Mouse (Mus musculus) intestine, embryonic 15.5 days (tissue): ENCODE results near the gene Rhox11. TPM values are rescaled to one million over a fixed set of nuclear protein-coding genes. Genes with fewer than 3 reads are reported as not detected.
"Not testable (repeated sequence)": the region's sequence is repeated elsewhere in the genome, so short reads cannot be mapped to it uniquely, and the experiment has no call there.

ENCODE experiments used
- ATAC-seq: fragments of 200-750 bp; cut with Nextera tagmentation; 2 replicates; pipeline ENCODE4 v1.8.0; 2017; ENCODE audit warnings: moderate TSS enrichment, moderate library complexity
- H3K27ac ChIP-seq: fragments of 300-500 bp; sonication (generic); 2 replicates; pipeline ENCODE4 v1.5.1; 2015; ENCODE audit warnings: mild to moderate bottlenecking, inconsistent platforms
- H3K27me3 ChIP-seq: fragments of 300-500 bp; sonication (generic); replicated peaks from 2 replicates; pipeline ENCODE4 v1.6.1; 2015; ENCODE audit warnings: inconsistent platforms
- H3K36me3 ChIP-seq: fragments of 300-500 bp; sonication (generic); 2 replicates; pipeline ENCODE4 v1.6.1; 2015; ENCODE audit warnings: inconsistent platforms
- H3K4me1 ChIP-seq: fragments of 300-500 bp; sonication (generic); replicated peaks from 2 replicates; pipeline ENCODE4 v1.6.1; 2015; ENCODE audit warnings: inconsistent platforms
- H3K4me2 ChIP-seq: fragments of 300-500 bp; sonication (generic); replicated peaks from 2 replicates; pipeline ENCODE4 v1.6.1; 2015; ENCODE audit warnings: mild to moderate bottlenecking, inconsistent platforms
- H3K4me3 ChIP-seq: fragments of 300-500 bp; sonication (generic); replicated peaks from 2 replicates; pipeline ENCODE4 v1.5.1; 2015; ENCODE audit warnings: inconsistent platforms
- H3K9ac ChIP-seq: fragments of 300-500 bp; sonication (generic); 2 replicates; pipeline ENCODE4 v1.6.1; 2015; ENCODE audit warnings: inconsistent platforms
- H3K9me3 ChIP-seq: fragments of 300-500 bp; sonication (generic); 2 replicates; pipeline ENCODE4 v1.6.1; 2016; ENCODE audit warnings: inconsistent platforms
- WGBS: fragments of 180-500 bp; shearing (Covaris S2); methylation state at CpG from one replicate; pipeline ENCODE4 v1.1.7; 2015; 5-methylcytosine and 5-hydroxymethylcytosine counted together
- polyA plus RNA-seq: library from polyadenylated mRNA; unstranded; fragments of >200 nt; fragmentation: Nextera tagmentation; extraction: Ambion mirVana; gene quantifications from 2 replicates; pipeline ENCODE4 v1.2.1, GENCODE M21; 2015

The Rhox11 gene
- polyA plus RNA-seq: not detected in 2 replicates

DNA sequence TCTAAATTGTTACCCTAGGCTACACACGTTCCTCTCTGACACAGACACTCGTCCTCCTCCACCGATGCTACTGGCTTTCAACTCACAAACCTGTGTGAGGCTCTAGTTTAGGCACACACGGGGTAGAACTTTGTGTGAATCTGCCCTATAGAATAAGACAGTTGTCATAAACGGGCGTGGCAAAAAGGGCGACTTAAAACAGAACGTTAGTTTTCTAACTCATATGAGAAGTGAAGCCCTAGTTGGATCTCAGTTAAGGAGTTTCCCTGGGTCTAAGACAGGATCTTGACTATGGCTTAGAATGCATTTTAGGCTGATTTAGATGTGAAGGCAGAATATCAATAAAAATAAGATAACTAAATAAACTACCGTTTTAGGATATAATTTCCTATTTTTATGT is at the start of gene Rhox11:
Rhox11 (minus strand) TSS at position 101 of the 400 bp plus-strand sequence.
- Histone ChIP-seq H3K27me3 (no peaks in the 10 kb centered on the region), H3K9me3 (no peaks in the 10 kb centered on the region), H3K4me2 (no peak within 1 kb of the TSS), H3K27ac (no peak within 1 kb of the TSS), H3K4me3 (no peak within 1 kb of the TSS), H3K9ac (no peak within 1 kb of the TSS), H3K36me3 (no peaks in the 10 kb centered on the region), H3K4me1 (no peaks in the 10 kb centered on the region)
- 84% methylated on average over 9 of the region's 9 CpGs for WGBS
- no peak for ATAC-seq

DNA sequence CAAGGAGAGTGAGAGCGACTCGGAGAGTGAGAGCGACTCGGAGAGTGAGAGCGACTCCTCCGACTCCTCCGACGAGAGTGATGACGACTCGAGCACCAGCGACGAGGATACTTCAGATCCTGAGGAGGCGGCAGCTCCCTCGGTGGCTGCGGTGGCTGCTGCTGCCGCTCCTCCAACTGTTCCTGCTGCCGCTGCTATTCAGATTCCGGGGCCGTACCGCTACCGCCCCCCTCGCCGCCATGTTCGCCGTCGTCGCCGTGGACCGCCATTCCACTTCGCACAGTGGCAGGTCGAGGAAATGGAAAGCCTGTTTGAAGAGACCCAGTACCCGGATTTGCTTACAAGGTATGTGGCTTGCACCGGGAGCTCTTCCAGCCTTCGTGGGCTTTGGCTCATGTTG is 36.5 kb upstream of the Rhox11 start:
- no peaks in the 10 kb centered on the region for H3K9me3 ChIP-seq
- H3K36me3 ChIP-seq: no peaks in the 10 kb centered on the region
- H3K9ac ChIP-seq: no peak overlapping the region
- no peak overlapping the region for H3K27ac ChIP-seq
- H3K4me3 ChIP-seq: no peak overlapping the region
- no peaks in the 10 kb centered on the region for H3K4me1 ChIP-seq
- no peaks in the 10 kb centered on the region for H3K27me3 ChIP-seq
- no peak for ATAC-seq
- no peak overlapping the region for H3K4me2 ChIP-seq
- 89% methylated on average over 34 of the region's 34 CpGs for WGBS

DNA sequence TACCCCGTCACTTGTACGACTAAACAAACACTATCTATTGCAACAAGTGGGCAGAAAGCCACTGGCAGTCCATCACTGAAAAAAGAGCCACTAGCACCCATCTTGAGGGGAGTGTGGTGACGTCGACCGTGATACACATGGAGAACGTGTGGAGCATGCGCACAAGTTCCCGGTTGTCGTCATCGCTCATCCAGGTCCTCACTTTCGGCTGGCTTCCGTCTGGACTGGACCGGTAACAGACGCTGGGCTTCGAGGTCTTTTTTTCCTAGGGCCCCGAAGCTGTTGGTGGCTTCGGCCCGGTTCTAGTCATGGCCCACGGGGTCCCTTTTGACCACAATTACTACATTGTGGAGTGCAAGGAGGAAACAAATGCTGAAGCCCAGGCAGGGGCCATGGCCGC is 36.0 kb upstream of the Rhox11 start, which contains the start of gene Rhox13:
Rhox13 (plus strand) TSS at position 238 of the 400 bp plus-strand sequence.
- no peak within 1 kb of the TSS for H3K4me3 ChIP-seq
- H3K27ac ChIP-seq: no peak within 1 kb of the TSS
- ATAC-seq: no peak
- H3K9me3 ChIP-seq: no peaks in the 10 kb centered on the region
- H3K4me1 ChIP-seq: no peaks in the 10 kb centered on the region
- H3K4me2 ChIP-seq: no peak within 1 kb of the TSS
- no peaks in the 10 kb centered on the region for H3K36me3 ChIP-seq
- 96% methylated on average over 20 of the region's 20 CpGs for WGBS
- no peak within 1 kb of the TSS for H3K9ac ChIP-seq
- H3K27me3 ChIP-seq: no peaks in the 10 kb centered on the region

DNA sequence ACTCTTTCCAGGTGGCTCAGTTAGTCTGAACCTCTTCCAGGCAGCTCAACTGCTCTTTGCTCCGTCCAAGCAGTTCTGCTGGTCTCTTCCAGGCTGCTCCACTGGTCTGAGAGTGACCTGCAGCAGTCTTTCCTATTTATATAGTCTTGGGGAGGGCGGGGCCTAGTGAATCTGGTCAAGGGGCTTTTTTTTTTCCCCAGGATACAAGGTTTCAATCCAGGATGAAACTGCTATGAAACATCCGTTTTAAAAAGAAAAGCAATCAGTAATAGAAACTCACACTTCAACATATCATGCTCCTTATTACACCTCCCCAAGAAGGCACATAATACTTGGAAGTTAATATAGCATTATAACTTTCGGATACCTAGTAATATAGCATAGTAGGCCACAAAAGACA is 25.9 kb upstream of the Rhox11 start, which contains the start of gene Rhox12:
Rhox12 (minus strand) TSS at position 101 of the 400 bp plus-strand sequence.
- no peaks in the 10 kb centered on the region for H3K9me3 ChIP-seq
- H3K4me1 ChIP-seq: no peaks in the 10 kb centered on the region
- H3K27ac ChIP-seq: no peak within 1 kb of the TSS
- no peak within 1 kb of the TSS for H3K4me2 ChIP-seq
- no peaks in the 10 kb centered on the region for H3K27me3 ChIP-seq
- H3K9ac ChIP-seq: no peak within 1 kb of the TSS
- ATAC-seq: no peak
- no peaks in the 10 kb centered on the region for H3K36me3 ChIP-seq
- WGBS: 70% methylated on average over 4 of the region's 4 CpGs
- H3K4me3 ChIP-seq: no peak within 1 kb of the TSS

DNA sequence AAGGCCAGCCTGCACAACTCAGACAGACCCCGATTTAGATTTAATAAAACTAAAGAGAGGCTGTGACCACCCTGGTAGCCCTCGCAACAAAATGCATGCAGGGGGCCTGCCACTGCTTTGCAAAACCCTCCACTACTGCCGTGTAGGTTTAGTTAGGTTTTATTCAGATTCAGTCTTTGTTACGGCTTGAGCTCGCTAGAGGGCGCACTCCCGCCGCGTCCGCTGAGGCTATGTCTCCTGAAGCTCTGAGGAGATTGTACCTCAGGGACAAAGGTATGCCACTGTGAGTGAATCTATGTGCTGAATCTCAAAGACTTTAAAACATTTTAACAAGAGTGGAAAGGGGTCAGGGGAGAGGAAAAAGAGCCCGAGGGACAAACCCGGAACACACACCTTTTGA is 715 bp downstream of the Rhox11 start:
- Histone ChIP-seq H3K4me2 (no peak overlapping the region), H3K27ac (no peak overlapping the region), H3K9me3 (no peaks in the 10 kb centered on the region), H3K36me3 (no peaks in the 10 kb centered on the region), H3K27me3 (no peaks in the 10 kb centered on the region), H3K4me3 (no peak overlapping the region), H3K4me1 (no peaks in the 10 kb centered on the region), H3K9ac (no peak overlapping the region)
- ATAC-seq: no peak
- WGBS: 24% methylated on average over 12 of the region's 12 CpGs

DNA sequence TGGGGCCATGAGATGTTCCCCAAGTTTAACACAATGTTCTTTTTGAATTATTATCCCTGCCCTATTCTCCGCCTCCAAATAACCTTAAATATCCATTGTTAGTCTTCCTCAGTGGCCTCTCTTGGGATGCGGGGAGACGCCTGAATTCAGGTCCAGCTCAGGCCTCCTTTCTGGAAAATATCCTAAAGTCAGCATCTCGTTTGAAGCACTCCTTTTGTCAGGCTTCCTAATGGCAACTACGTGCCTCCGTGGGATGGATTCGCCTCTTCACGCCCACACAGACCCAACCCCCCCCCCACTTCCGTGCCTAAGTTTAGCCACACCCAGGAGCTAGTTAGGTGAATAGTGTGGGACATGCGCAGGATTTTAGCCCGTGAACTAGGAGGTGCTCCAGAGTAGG is 18.8 kb downstream of the Rhox11 start, which contains the start of gene Rhox10:
Rhox10 (plus strand) TSS at position 301 of the 400 bp plus-strand sequence.
- H3K4me3 ChIP-seq: no peak within 1 kb of the TSS
- no peaks in the 10 kb centered on the region for H3K36me3 ChIP-seq
- no peak for ATAC-seq
- no peak within 1 kb of the TSS for H3K27ac ChIP-seq
- H3K27me3 ChIP-seq: no peaks in the 10 kb centered on the region
- no peak within 1 kb of the TSS for H3K4me2 ChIP-seq
- H3K9me3 ChIP-seq: no peaks in the 10 kb centered on the region
- WGBS: 86% methylated on average over 11 of the region's 11 CpGs
- no peaks in the 10 kb centered on the region for H3K4me1 ChIP-seq
- H3K9ac ChIP-seq: no peak within 1 kb of the TSS

DNA sequence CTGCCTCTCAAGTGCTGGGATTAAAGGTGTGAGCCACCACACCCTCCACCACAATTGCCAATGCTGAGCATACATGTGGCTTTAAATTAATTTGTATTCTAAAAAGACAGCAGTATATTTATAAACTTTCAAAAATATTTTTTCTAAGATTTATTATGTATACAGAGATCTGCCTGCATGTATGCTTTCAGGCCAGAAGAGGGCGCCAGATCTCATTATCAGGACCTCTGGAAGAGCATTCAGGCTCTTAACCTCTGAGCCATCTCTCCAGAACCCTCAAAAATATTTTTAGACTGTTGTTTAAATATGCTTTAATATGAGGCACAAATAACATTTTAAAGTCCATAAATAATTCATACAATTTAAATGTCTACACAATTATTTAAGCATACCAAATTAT is 23.4 kb downstream of the Rhox11 start:
- Histone ChIP-seq H3K4me1 (no peaks in the 10 kb centered on the region), H3K9ac (no peak overlapping the region), H3K36me3 (no peaks in the 10 kb centered on the region), H3K27ac (no peak overlapping the region), H3K9me3 (no peaks in the 10 kb centered on the region), H3K27me3 (no peaks in the 10 kb centered on the region), H3K4me2 (no peak overlapping the region), H3K4me3 (no peak overlapping the region)
- 3% methylated on average over 1 of the region's 1 CpGs for WGBS
- ATAC-seq: no peak

DNA sequence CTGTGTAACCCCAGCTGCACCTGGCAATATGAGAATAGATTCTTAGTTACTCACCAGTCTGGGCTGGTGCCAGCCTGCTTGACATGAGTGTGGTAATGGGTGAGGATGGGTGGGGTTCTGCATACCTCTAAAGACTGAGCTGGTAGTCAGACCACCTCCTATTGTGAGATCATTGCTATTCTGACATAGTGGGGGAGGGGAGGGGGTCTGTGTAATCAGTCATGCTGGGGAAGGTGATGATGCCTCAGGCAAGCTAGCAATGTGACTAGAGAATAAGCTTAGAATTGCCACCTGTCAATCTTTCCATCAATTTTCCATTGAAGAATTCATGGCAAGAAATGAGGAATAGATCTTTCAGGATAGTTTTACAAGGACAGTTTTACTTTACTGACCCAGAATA is 41.9 kb downstream of the Rhox11 start, which contains the start of gene Btg1-ps2:
Btg1-ps2 (minus strand) TSS at position 101 of the 400 bp plus-strand sequence.
- not testable (repeated sequence) for H3K9me3 ChIP-seq, H3K4me1 ChIP-seq, H3K9ac ChIP-seq, ATAC-seq, H3K27ac ChIP-seq, H3K27me3 ChIP-seq, H3K4me2 ChIP-seq, H3K4me3 ChIP-seq, H3K36me3 ChIP-seq

DNA sequence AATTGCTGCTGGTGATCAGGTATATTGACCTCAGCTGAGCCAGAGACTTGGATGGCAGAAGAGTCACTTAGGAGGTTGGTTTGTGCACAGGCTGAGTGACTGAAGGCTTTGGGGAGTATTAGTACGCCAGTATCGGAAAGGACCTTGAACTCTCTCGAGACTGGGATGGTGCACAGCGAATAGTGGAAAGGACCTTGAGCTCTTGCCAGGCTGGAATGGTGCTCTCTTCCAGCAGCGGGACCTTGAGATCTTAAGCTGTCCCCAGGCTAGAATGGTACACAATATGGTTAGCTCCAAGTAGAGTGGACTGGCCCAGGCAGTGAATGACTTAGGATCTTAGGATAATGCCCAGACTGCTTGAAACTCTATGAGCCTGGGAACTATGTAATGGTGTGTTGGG is 45.3 kb downstream of the Rhox11 start:
- Histone ChIP-seq H3K4me1 (no peaks in the 10 kb centered on the region), H3K4me3 (no peak overlapping the region), H3K9ac (no peak overlapping the region), H3K9me3 (no peaks in the 10 kb centered on the region), H3K27me3 (no peaks in the 10 kb centered on the region), H3K27ac (no peak overlapping the region), H3K4me2 (no peak overlapping the region), H3K36me3 (no peaks in the 10 kb centered on the region)
- 95% methylated on average over 5 of the region's 5 CpGs for WGBS
- no peak for ATAC-seq

DNA sequence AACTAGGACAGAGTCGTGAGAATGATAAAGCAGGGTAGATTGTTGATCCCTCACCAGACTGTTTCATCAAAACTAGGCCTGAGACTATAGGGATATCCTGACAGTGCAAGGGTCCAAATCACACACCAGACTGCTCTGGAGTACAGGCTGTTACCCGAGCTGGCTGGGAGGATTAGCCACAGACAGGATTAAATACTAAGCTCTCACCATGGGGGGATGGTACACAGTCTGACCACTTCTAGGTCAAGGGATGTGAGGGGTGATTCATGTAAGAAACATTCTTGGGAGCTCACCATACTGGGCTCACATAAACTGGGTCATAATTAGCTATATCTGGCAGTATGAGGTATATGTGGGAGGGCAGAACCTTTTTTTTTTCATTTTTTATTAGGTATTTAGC is 51.1 kb downstream of the Rhox11 start:
- no peak overlapping the region for H3K9ac ChIP-seq
- no peaks in the 10 kb centered on the region for H3K9me3 ChIP-seq
- H3K4me1 ChIP-seq: no peaks in the 10 kb centered on the region
- H3K36me3 ChIP-seq: no peaks in the 10 kb centered on the region
- H3K27ac ChIP-seq: no peak overlapping the region
- no peak for ATAC-seq
- no peak overlapping the region for H3K4me2 ChIP-seq
- 66% methylated on average over 2 of the region's 2 CpGs for WGBS
- H3K4me3 ChIP-seq: no peak overlapping the region
- H3K27me3 ChIP-seq: no peaks in the 10 kb centered on the region

Other genes with a start within 250 kb of the Rhox11 start
- gene Rhox8, start 206.2 kb downstream of the Rhox11 start, polyA plus RNA-seq: not detected in 2 replicates
- not detected in 2 replicates for gene Rhox7b, start 187.9 kb downstream of the Rhox11 start, polyA plus RNA-seq
- gene Rhox9, start 183.4 kb downstream of the Rhox11 start, polyA plus RNA-seq: not detected in 2 replicates
- not detected in 2 replicates for gene Btg1-ps1, start 66.3 kb downstream of the Rhox11 start, polyA plus RNA-seq
- not detected in 2 replicates for gene Btg1-ps2, start 42.0 kb downstream of the Rhox11 start, polyA plus RNA-seq
- gene Rhox10, start 18.7 kb downstream of the Rhox11 start, polyA plus RNA-seq: not detected in 2 replicates
- not detected in 2 replicates for gene Rhox12, start 25.8 kb upstream of the Rhox11 start, polyA plus RNA-seq
- gene Rhox13, start 36.1 kb upstream of the Rhox11 start, polyA plus RNA-seq: not detected in 2 replicates
- gene Zbtb33, start 104.7 kb upstream of the Rhox11 start, polyA plus RNA-seq: 3.6 and 3.8 TPM in 2 replicates
- gene Tmem255a, start 167.3 kb upstream of the Rhox11 start, polyA plus RNA-seq: 25.5 and 30.6 TPM in 2 replicates
- gene Atp1b4, start 231.0 kb upstream of the Rhox11 start, polyA plus RNA-seq: 0.25 TPM in 1 of 2 replicates, not detected in the other